Mouse (Mus musculus) kidney, postnatal 0 days (tissue): ENCODE data around the gene Ccdc113. TPM values are rescaled to one million over a fixed set of nuclear protein-coding genes. Genes with fewer than 3 reads are reported as not detected.

Source experiments
- ATAC-seq: fragments of 200-750 bp; cut with Nextera tagmentation; replicated peaks from 2 replicates; pipeline ENCODE4 v1.8.0; 2017; ENCODE audit warnings: low read depth, moderate number of reproducible peaks, moderate TSS enrichment, moderate library complexity; ENCODE audit not compliant: low FRiP score
- DNase-seq: peaks from one replicate; pipeline ENCODE4 v3.0.0-alpha.2; 2016; ENCODE audit warnings: low spot score
- H3K27ac ChIP-seq: fragments of 300-500 bp; sonication (generic); 2 replicates; pipeline ENCODE4 v1.5.1; 2014; ENCODE audit warnings: mild to moderate bottlenecking
- H3K27me3 ChIP-seq: fragments of 300-500 bp; sonication (generic); 2 replicates; pipeline ENCODE4 v1.6.1; 2014; ENCODE audit warnings: low read length, mixed read lengths; ENCODE audit not compliant: insufficient read depth
- H3K36me3 ChIP-seq: fragments of 300-500 bp; sonication (generic); 2 replicates; pipeline ENCODE4 v1.6.1; 2014; ENCODE audit warnings: low read length, mixed read lengths; ENCODE audit not compliant: insufficient read depth
- H3K4me1 ChIP-seq: fragments of 300-500 bp; sonication (generic); replicated peaks from 2 replicates; pipeline ENCODE4 v1.6.1; 2014; ENCODE audit warnings: antibody characterized with exemption, low read length, mixed read lengths; ENCODE audit not compliant: insufficient read depth
- H3K4me2 ChIP-seq: fragments of 300-500 bp; sonication (generic); 2 replicates; pipeline ENCODE4 v1.6.1; 2014; ENCODE audit warnings: mild to moderate bottlenecking, low read length, moderate library complexity, mixed read lengths
- H3K4me3 ChIP-seq: fragments of 300-500 bp; sonication (generic); replicated peaks from 2 replicates; pipeline ENCODE4 v1.5.1; 2014; ENCODE audit warnings: low read depth, low read length
- H3K9ac ChIP-seq: fragments of 300-500 bp; sonication (generic); 2 replicates; pipeline ENCODE4 v1.6.1; 2014; ENCODE audit warnings: low read depth, low read length
- H3K9me3 ChIP-seq: fragments of 300-500 bp; sonication (generic); replicated peaks from 2 replicates; pipeline ENCODE4 v1.6.1; 2016; ENCODE audit warnings: low read length, inconsistent platforms, mixed read lengths
- CTCF ChIP-seq: IDR thresholded peaks from 2 replicates; pipeline ENCODE4 v1.5.1; 2016; ENCODE audit warnings: antibody characterized with exemption, low read depth, mild to moderate bottlenecking, moderate library complexity
- WGBS: fragments of 180-500 bp; shearing (Covaris S2); extraction: QIAGEN DNeasy Blood & Tissue Kit; methylation state at CpG from one replicate; pipeline ENCODE4 v1.1.7; 2014; 5-methylcytosine and 5-hydroxymethylcytosine counted together
- polyA plus RNA-seq: library from polyadenylated mRNA; unstranded; fragments of >200 nt; fragmentation: Nextera tagmentation; extraction: Ambion mirVana; gene quantifications from 2 replicates; pipeline ENCODE4 v1.2.1, GENCODE M21; 2015

Ccdc113 gene
- polyA plus RNA-seq, result 1.5 and 2.2 TPM in 2 replicates

GRCm38 (mm10) chr8:95533584-95534387 is at the start of gene Ccdc113:
Gene Ccdc113, plus strand, starts transcription at chr8:95534085.
- Histone ChIP-seq H3K4me2 (peak within 1 kb of the TSS; percentile 68), H3K4me3 (peak within 1 kb of the TSS; percentile 38), H3K27me3 (no peaks in the 10 kb centered on the region), H3K9ac (peak within 1 kb of the TSS; percentile 2; the same call in 1 of the 2 replicates), H3K36me3 (no peaks in the 10 kb centered on the region), H3K4me1 (no peaks in the 10 kb centered on the region), H3K9me3 (no peaks in the 10 kb centered on the region), H3K27ac (peak within 1 kb of the TSS; percentile 47; the same call in 1 of the 2 replicates)
- TF ChIP-seq CTCF, result no peak
- DNase-seq (peak; percentile 76), ATAC-seq (peak; percentile 87)
- 7% methylated on average over 33 of the region's 33 CpGs for WGBS

- no peaks in the 10 kb centered on the region; the same call in 1 of the 2 replicates for H3K4me1 ChIP-seq
- H3K4me3 ChIP-seq, result peak overlapping the region; percentile 92
- DNase-seq, result peak; percentile 6
- WGBS, result under 1% methylated on average over 50 of the region's 95 CpGs
- H3K27me3 ChIP-seq, result no peaks in the 10 kb centered on the region
- H3K4me2 ChIP-seq, result peak overlapping the region; percentile 85
- peak overlapping the region; percentile 54; the same call in 1 of the 2 replicates for H3K27ac ChIP-seq
- H3K9me3 ChIP-seq, result no peaks in the 10 kb centered on the region
- ATAC-seq, result peak; percentile 50
- H3K36me3 ChIP-seq, result peaks cover 17% of the 10 kb centered on the region; the same call in 1 of the 2 replicates
- no peak for TF ChIP-seq CTCF
- H3K9ac ChIP-seq, result peak overlapping the region; percentile 94
Measured at GRCm38 (mm10) chr8:95487800-95488697, 45.8 kb upstream of the Ccdc113 start.

GRCm38 (mm10) chr8:95488698-95489332 is 45.1 kb upstream of the Ccdc113 start:
- peak overlapping the region; percentile 85 for H3K4me2 ChIP-seq
- 1% methylated on average over 20 of the region's 42 CpGs for WGBS
- H3K9me3 ChIP-seq, result no peaks in the 10 kb centered on the region
- H3K27ac ChIP-seq, result peak overlapping the region; percentile 54; the same call in 1 of the 2 replicates
- peak overlapping the region; percentile 94 for H3K9ac ChIP-seq
- peaks cover 11% of the 10 kb centered on the region; the same call in 1 of the 2 replicates for H3K36me3 ChIP-seq
- peak; percentile 77 for TF ChIP-seq CTCF
- peak overlapping the region; percentile 92 for H3K4me3 ChIP-seq
- no peaks in the 10 kb centered on the region for H3K27me3 ChIP-seq
- no peaks in the 10 kb centered on the region; the same call in 1 of the 2 replicates for H3K4me1 ChIP-seq
- DNase-seq (peak; percentile 88), ATAC-seq (peak; percentile 88)

- Histone ChIP-seq H3K36me3 (peaks cover 4% of the 10 kb centered on the region; the same call in 1 of the 2 replicates), H3K4me2 (peak within 1 kb of the TSS; percentile 85), H3K4me1 (no peaks in the 10 kb centered on the region; the same call in 1 of the 2 replicates), H3K9ac (peak within 1 kb of the TSS; percentile 94; the same call in 1 of the 2 replicates), H3K27me3 (no peaks in the 10 kb centered on the region), H3K9me3 (no peaks in the 10 kb centered on the region), H3K4me3 (peak within 1 kb of the TSS; percentile 92), H3K27ac (no peak within 1 kb of the TSS)
- 74% methylated on average over 5 of the region's 5 CpGs for WGBS
- TF ChIP-seq CTCF, result no peak
- DNase-seq (no peak), ATAC-seq (no peak)
Measured at GRCm38 (mm10) chr8:95490006-95490405, 43.9 kb upstream of the Ccdc113 start, which contains the start of gene Csnk2a2. Gene Csnk2a2, minus strand, starts transcription at chr8:95490039.

- WGBS, result 47% methylated on average over 4 of the region's 4 CpGs
- Histone ChIP-seq H3K4me2 (no peak overlapping the region), H3K4me3 (no peak overlapping the region), H3K9ac (no peak overlapping the region), H3K36me3 (no peaks in the 10 kb centered on the region), H3K27me3 (no peaks in the 10 kb centered on the region), H3K9me3 (no peaks in the 10 kb centered on the region), H3K4me1 (no peaks in the 10 kb centered on the region; the same call in 1 of the 2 replicates), H3K27ac (no peak overlapping the region)
- no peak for TF ChIP-seq CTCF
- ATAC-seq, result no peak
- no peak for DNase-seq
Measured at GRCm38 (mm10) chr8:95492057-95492456, 41.8 kb upstream of the Ccdc113 start.
